Mouse (Mus musculus): ENCODE measurements at regions not wholly inside any gene's neighbourhood (a gene's known extent, or its start where the extent isn't known, plus 50 kb on each side); places are given as distances from the start of the nearest gene placed in this dataset.

DNA sequence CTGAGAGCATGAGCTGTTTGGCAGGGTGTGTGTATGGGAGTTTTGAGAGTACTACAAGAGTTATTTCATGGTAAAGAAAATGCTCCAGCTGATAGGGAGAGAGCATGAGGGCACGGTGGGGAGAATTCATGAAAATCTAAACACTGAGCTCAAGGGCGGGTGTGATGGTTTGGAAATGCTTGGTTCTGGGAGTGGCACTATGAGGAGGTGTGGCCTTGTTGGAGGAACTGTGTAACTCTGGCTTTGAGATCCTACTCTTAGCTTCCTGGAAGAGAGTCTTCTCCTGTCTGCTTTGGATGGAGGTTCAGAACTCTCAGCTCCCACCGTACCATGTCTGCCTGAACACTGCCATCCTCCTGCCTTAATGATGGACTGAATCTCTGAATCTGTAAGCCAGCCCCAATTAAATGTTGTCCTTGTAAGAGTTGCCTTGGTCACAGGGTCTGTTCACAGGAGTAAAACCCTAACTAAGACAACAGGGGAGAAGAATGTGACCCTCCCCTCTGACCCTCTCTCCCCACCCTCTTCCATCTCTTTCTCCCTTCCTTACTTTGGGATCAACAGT, 58.7 kb upstream of the Ubash3b start:
- no peak for DNase-seq (ENCODE audit: low read depth)

GRCm38 (mm10) chr9:41218702-41219101, 57.2 kb upstream of the Ubash3b start:
- DNase-seq (ENCODE audit: low read depth), result no peak

- no peak for DNase-seq (ENCODE audit: low read depth)
Measured at GRCm38 (mm10) chr9:41216248-41216647, 54.8 kb upstream of the Ubash3b start.

- DNase-seq (ENCODE audit: low read depth), result no peak
Measured at GRCm38 (mm10) chr9:41215026-41215425, 53.5 kb upstream of the Ubash3b start.

DNA sequence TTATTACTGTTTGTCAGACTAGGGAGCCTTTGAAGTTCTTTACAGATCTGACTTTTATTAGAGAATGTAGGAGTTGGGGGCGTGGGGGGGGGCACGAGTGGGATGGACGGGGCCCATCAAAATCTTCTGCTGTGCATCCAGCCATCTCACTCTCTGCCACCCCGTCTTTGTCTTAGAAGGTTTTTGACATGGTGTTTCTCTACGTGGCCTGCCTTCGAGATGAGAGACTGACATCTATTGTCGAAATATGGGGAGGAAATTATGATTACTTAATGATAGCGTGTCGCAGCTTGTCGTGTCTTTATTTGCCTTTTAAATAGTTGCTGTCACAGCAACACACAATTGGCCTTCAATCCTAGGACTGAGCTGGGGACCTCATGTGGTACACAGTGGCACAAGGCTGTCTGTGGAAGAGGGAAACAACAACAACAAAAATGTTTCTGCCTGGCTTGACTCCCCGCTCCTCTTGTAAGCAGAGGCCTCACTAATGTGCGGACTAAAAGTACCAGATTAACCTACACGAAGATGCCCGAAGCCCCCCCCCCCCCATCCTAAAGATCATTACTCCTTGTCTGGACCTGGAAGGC, 51.5 kb upstream of the Ubash3b start:
- no peak for DNase-seq (ENCODE audit: low read depth)

DNA sequence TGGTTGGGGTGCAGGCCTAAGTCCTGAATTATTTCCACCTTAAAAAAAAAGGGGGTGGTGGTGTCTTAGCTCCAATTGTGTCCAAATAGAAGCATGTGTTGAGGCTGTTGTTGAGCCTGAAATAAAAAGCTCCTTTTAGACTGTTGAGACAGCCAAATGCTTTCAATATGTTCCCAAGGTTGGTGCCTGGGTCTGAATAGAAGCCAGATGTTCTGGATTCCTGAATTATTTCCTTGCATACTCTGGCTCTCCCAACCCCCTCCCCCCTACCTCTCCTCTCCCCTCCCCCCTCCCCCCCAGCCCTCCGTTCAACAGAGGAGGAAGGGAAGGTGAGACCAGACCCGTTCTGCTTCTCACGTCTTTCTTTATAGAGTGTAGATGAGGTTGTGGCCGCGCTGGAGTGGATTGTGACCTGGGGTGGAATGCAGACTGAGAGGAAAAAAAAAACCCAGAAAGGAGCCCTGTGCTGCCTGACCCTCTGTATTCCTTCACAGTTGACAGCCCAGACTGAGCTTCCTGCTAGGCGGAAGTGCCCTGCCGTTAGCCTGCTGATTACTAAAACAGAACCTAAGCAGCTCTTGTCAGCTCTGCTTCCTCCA, 50.9 kb upstream of the Ubash3b start:
- peak; percentile 69 for DNase-seq (ENCODE audit: low read depth)

GRCm38 (mm10) chr9:41211865-41212302, 50.4 kb upstream of the Ubash3b start:
- no peak for DNase-seq (ENCODE audit: low read depth)

Data from naive thymus-derived CD4-positive, alpha-beta T cell, adult 2 months (primary cell).